Mouse (Mus musculus) G1E (cell line): ENCODE measurements around the gene Nfat5.

Experiments
- CTCF ChIP-seq: IDR thresholded peaks from 2 replicates; pipeline ENCODE4 v1.5.1; 2012; ENCODE audit warnings: low read depth, low read length, inconsistent platforms, mixed read lengths
- GATA2 ChIP-seq: IDR thresholded peaks from 2 replicates; pipeline ENCODE4 v1.6.1; 2012; ENCODE audit warnings: low read depth, low read length, inconsistent platforms, borderline replicate concordance
- POLR2AphosphoS5 ChIP-seq: IDR thresholded peaks from 2 replicates; pipeline ENCODE4 v1.6.1; 2012; ENCODE audit warnings: low read depth, low read length, inconsistent platforms; ENCODE audit not compliant: insufficient replicate concordance

- TF ChIP-seq CTCF = no peak
- TF ChIP-seq GATA2 = no peak
- TF ChIP-seq POLR2AphosphoS5 = no peak
Measured at GRCm38 (mm10) chr8:107253121-107253520, 40.1 kb upstream of the Nfat5 start.
